Mouse (Mus musculus) erythroblast, adult 5-6 weeks (primary cell): ENCODE measurements around the gene Bckdha. TPM values are rescaled to one million over a fixed set of nuclear protein-coding genes. Genes with fewer than 3 reads are reported as not detected.

Experiments used
- total RNA-seq, 2 experiments: library from RNA; stranded (forward) in 1 of 2; stranded (reverse) in 1 of 2; fragments of 150-400 nt in 1 of 2; fragments of 200-764, 138-1000 nt in 1 of 2; gene quantifications; 2 replicates each; pipeline versions ENCODE4 v1.2.3 to v1.2.4; 2015 to 2017; ENCODE audit warnings: low replicate concordance in 2 of 2

Bckdha gene
- total RNA-seq, 2 experiments from 2014 or later: 4.3 to 17.9 TPM

Other genes starting within 250 kb of the Bckdha start
- not detected in 2 replicates for gene Cxcl17, start 246.1 kb downstream of the Bckdha start, total RNA-seq (2015; ENCODE audit: low replicate concordance)
- gene Cxcl17, start 246.1 kb downstream of the Bckdha start, total RNA-seq (2017; ENCODE audit: low replicate concordance): not detected in 2 replicates
- 72.6 and 100 TPM in 2 replicates for gene Ceacam1, start 181.4 kb downstream of the Bckdha start, total RNA-seq (2015; ENCODE audit: low replicate concordance)
- 14.9 and 27.1 TPM in 2 replicates for gene Ceacam1, start 181.4 kb downstream of the Bckdha start, total RNA-seq (2017; ENCODE audit: low replicate concordance)
- gene Ceacam2, start 119.1 kb downstream of the Bckdha start, total RNA-seq (2015; ENCODE audit: low replicate concordance): 0.38 TPM in 1 of 2 replicates, not detected in the other
- gene Ceacam2, start 119.1 kb downstream of the Bckdha start, total RNA-seq (2017; ENCODE audit: low replicate concordance): not detected in 2 replicates
- gene Erich4, start 43.1 kb downstream of the Bckdha start, total RNA-seq (2015; ENCODE audit: low replicate concordance): not detected in 2 replicates
- gene Erich4, start 43.1 kb downstream of the Bckdha start, total RNA-seq (2017; ENCODE audit: low replicate concordance): not detected in 2 replicates
- gene Dmac2, start 39.6 kb downstream of the Bckdha start, total RNA-seq (2015; ENCODE audit: low replicate concordance): 4.6 and 7.3 TPM in 2 replicates
- gene Dmac2, start 39.6 kb downstream of the Bckdha start, total RNA-seq (2017; ENCODE audit: low replicate concordance): 2.5 and 4.1 TPM in 2 replicates
- gene B3gnt8, start 32.3 kb downstream of the Bckdha start, total RNA-seq (2015; ENCODE audit: low replicate concordance): 1.9 and 2.5 TPM in 2 replicates
- 0.98 and 5.8 TPM in 2 replicates for gene B3gnt8, start 32.3 kb downstream of the Bckdha start, total RNA-seq (2017; ENCODE audit: low replicate concordance)
- gene Exosc5, start 183 bp upstream of the Bckdha start, total RNA-seq (2015; ENCODE audit: low replicate concordance): 5.4 and 13.8 TPM in 2 replicates
- gene Exosc5, start 183 bp upstream of the Bckdha start, total RNA-seq (2017; ENCODE audit: low replicate concordance): 3.6 and 10.1 TPM in 2 replicates
- 0.96 TPM in 1 of 2 replicates, not detected in the other for gene Tmem91, start 16.2 kb upstream of the Bckdha start, total RNA-seq (2015; ENCODE audit: low replicate concordance)
- gene Tmem91, start 16.2 kb upstream of the Bckdha start, total RNA-seq (2017; ENCODE audit: low replicate concordance): 0.09 TPM in 1 of 2 replicates, not detected in the other
- 7.5 and 8.1 TPM in 2 replicates for gene B9d2, start 21.8 kb upstream of the Bckdha start, total RNA-seq (2015; ENCODE audit: low replicate concordance)
- 0.60 and 5.6 TPM in 2 replicates for gene B9d2, start 21.8 kb upstream of the Bckdha start, total RNA-seq (2017; ENCODE audit: low replicate concordance)
- gene Tgfb1, start 28.0 kb upstream of the Bckdha start, total RNA-seq (2015; ENCODE audit: low replicate concordance): 64.9 and 68.1 TPM in 2 replicates
- 11.2 and 12.0 TPM in 2 replicates for gene Tgfb1, start 28.0 kb upstream of the Bckdha start, total RNA-seq (2017; ENCODE audit: low replicate concordance)
- 19.0 and 22.3 TPM in 2 replicates for gene Ccdc97, start 60.1 kb upstream of the Bckdha start, total RNA-seq (2015; ENCODE audit: low replicate concordance)
- gene Ccdc97, start 60.1 kb upstream of the Bckdha start, total RNA-seq (2017; ENCODE audit: low replicate concordance): 14.7 and 17.7 TPM in 2 replicates
- gene Hnrnpul1, start 95.8 kb upstream of the Bckdha start, total RNA-seq (2015; ENCODE audit: low replicate concordance): 45.2 and 59.1 TPM in 2 replicates
- 79.3 and 99.9 TPM in 2 replicates for gene Hnrnpul1, start 95.8 kb upstream of the Bckdha start, total RNA-seq (2017; ENCODE audit: low replicate concordance)
- 28.2 and 35.7 TPM in 2 replicates for gene Axl, start 129.7 kb upstream of the Bckdha start, total RNA-seq (2015; ENCODE audit: low replicate concordance)
- gene Axl, start 129.7 kb upstream of the Bckdha start, total RNA-seq (2017; ENCODE audit: low replicate concordance): 20.2 and 22.2 TPM in 2 replicates
- not detected in 2 replicates for gene Cyp2s1, start 157.9 kb upstream of the Bckdha start, total RNA-seq (2015; ENCODE audit: low replicate concordance)
- gene Cyp2s1, start 157.9 kb upstream of the Bckdha start, total RNA-seq (2017; ENCODE audit: low replicate concordance): not detected in 2 replicates
- not detected in 2 replicates for gene Cyp2b10, start 238.6 kb upstream of the Bckdha start, total RNA-seq (2015; ENCODE audit: low replicate concordance)
- gene Cyp2b10, start 238.6 kb upstream of the Bckdha start, total RNA-seq (2017; ENCODE audit: low replicate concordance): not detected in 2 replicates